Comparison of ENCODE assay signal across 13 mouse cellular contexts in genomic region chr5:3500957-3501563, GRCm38 (mm10). TPM values are rescaled to one million over a fixed set of nuclear protein-coding genes. Genes with fewer than 3 reads are reported as not detected.
A peak's percentile ranks its signal among the peaks of the same experiment; 100 is the strongest.
DNase-seq lines count a peak whose midpoint lies in the region; ATAC-seq and TF ChIP-seq lines count a peak whose summit lies in the region.
"Had no signal": no experiment of that assay in that cellular context is flagged by ENCODE, and none has a peak within 500 bp of the region (broad histone marks: within the 10 kb centered on the region; RNA-seq: fewer than 3 reads in every experiment).

No protein-coding gene starts in this region.

- ATAC-seq in kidney, postnatal 0 days (replicated peaks; ENCODE audit: low FRiP score, low read depth) = no peak; the same call in 1 of the 2 replicates
- no peak for ATAC-seq in liver, embryonic 15.5 days (ENCODE audit: insufficient read depth)
- ATAC-seq: midbrain, embryonic 15.5 days had no signal

- 57% methylated on average over 8 of the region's 8 CpGs for WGBS in kidney, postnatal 0 days
- 40% methylated on average over 8 of the region's 8 CpGs for WGBS in liver, embryonic 15.5 days (ENCODE audit: insufficient replicate concordance)

- no peaks in the 10 kb centered on the region for H3K27me3 ChIP-seq in kidney, postnatal 0 days (ENCODE audit: insufficient read depth, low read length)
- no peaks in the 10 kb centered on the region for H3K27me3 ChIP-seq in liver, embryonic 15.5 days
- H3K27me3 ChIP-seq: embryonic facial prominence, embryonic 13.5 days; forebrain, embryonic 12.5 days; hindbrain, embryonic 13.5 days; limb, embryonic 15.5 days; midbrain, embryonic 15.5 days had no signal

- H3K4me3 ChIP-seq in gastrocnemius, adult 2 months = peak overlapping the region; percentile 50
- no peak overlapping the region for H3K4me3 ChIP-seq in kidney, postnatal 0 days (replicated peaks; ENCODE audit: low read depth, low read length)
- H3K4me3 ChIP-seq in bone marrow macrophage, adult 2 months (ENCODE audit: insufficient read depth, low read length) = peak overlapping the region; percentile 43
- H3K4me3 ChIP-seq in liver, embryonic 15.5 days (replicated peaks) = no peak overlapping the region
- H3K4me3 ChIP-seq: embryonic facial prominence, embryonic 13.5 days; forebrain, embryonic 12.5 days; hindbrain, embryonic 13.5 days; limb, embryonic 15.5 days; midbrain, embryonic 15.5 days had no signal

- H3K27ac ChIP-seq in gastrocnemius, adult 2 months = peak overlapping the region; percentile 76
- peak overlapping the region; percentile 42; the same call in 1 of the 2 replicates for H3K27ac ChIP-seq in kidney, postnatal 0 days
- H3K27ac ChIP-seq in bone marrow macrophage, adult 2 months (ENCODE audit: insufficient read depth, low read depth, low read length) = peak overlapping the region; percentile 81
- peak overlapping the region; percentile 70 for H3K27ac ChIP-seq in liver, embryonic 15.5 days (replicated peaks)
- H3K27ac ChIP-seq: embryonic facial prominence, embryonic 13.5 days; forebrain, embryonic 12.5 days; hindbrain, embryonic 13.5 days; limb, embryonic 15.5 days; midbrain, embryonic 15.5 days had no signal

- no peak for TF ChIP-seq CTCF in gastrocnemius, adult 2 months (IDR thresholded peaks at IDR 0.05)
- TF ChIP-seq CTCF in kidney, postnatal 0 days (IDR thresholded peaks at IDR 0.05; ENCODE audit: low read depth) = no peak
- TF ChIP-seq CTCF in bone marrow macrophage, adult 2 months (IDR thresholded peaks at IDR 0.05; ENCODE audit: low read depth, low read length) = no peak

- no peak for TF ChIP-seq POLR2A in bone marrow macrophage, adult 2 months (IDR thresholded peaks at IDR 0.05; ENCODE audit: borderline replicate concordance, low read depth, low read length)

- intact Hi-C loops in gastrocnemius, adult 2 months (cut with DNase I) = no loop called here

- no peaks in the 10 kb centered on the region for H3K36me3 ChIP-seq in kidney, postnatal 0 days (ENCODE audit: insufficient read depth, low read length)
- 0 out of 2 replicates have a peak, but pooled peaks cover 3% of the 10 kb centered on the region for H3K36me3 ChIP-seq in liver, embryonic 15.5 days (replicated peaks)
- H3K36me3 ChIP-seq: embryonic facial prominence, embryonic 13.5 days; forebrain, embryonic 12.5 days; hindbrain, embryonic 13.5 days; limb, embryonic 15.5 days; midbrain, embryonic 15.5 days had no signal

- H3K9ac ChIP-seq in kidney, postnatal 0 days (ENCODE audit: low read depth, low read length) = 0 out of 2 replicates have a peak overlapping the region, but pooled peaks have one; percentile 27
- H3K9ac ChIP-seq in liver, embryonic 15.5 days = no peak overlapping the region
- H3K9ac ChIP-seq: embryonic facial prominence, embryonic 13.5 days; forebrain, embryonic 12.5 days; hindbrain, embryonic 13.5 days; limb, embryonic 15.5 days; midbrain, embryonic 15.5 days had no signal

- H3K4me1 ChIP-seq in kidney, postnatal 0 days (replicated peaks; ENCODE audit: insufficient read depth, low read length) = peaks cover 11% of the 10 kb centered on the region
- H3K4me1 ChIP-seq in bone marrow macrophage, adult 2 months (ENCODE audit: control insufficient read depth, insufficient read depth, low read length) = peaks cover 67% of the 10 kb centered on the region
- peaks cover 55% of the 10 kb centered on the region for H3K4me1 ChIP-seq in liver, embryonic 15.5 days (replicated peaks)
- H3K4me1 ChIP-seq: midbrain, embryonic 15.5 days had no signal

- H3K4me2 ChIP-seq in kidney, postnatal 0 days (ENCODE audit: low read length) = peak overlapping the region; percentile 3; the same call in 1 of the 2 replicates
- peak overlapping the region; percentile 42 for H3K4me2 ChIP-seq in liver, embryonic 15.5 days
- H3K4me2 ChIP-seq: embryonic facial prominence, embryonic 13.5 days; forebrain, embryonic 12.5 days; hindbrain, embryonic 13.5 days; limb, embryonic 15.5 days; midbrain, embryonic 15.5 days had no signal

- no peaks in the 10 kb centered on the region for H3K9me3 ChIP-seq in kidney, postnatal 0 days (replicated peaks; ENCODE audit: low read length)
- no peaks in the 10 kb centered on the region for H3K9me3 ChIP-seq in liver, embryonic 15.5 days (replicated peaks)
- H3K9me3 ChIP-seq: embryonic facial prominence, embryonic 13.5 days; forebrain, embryonic 12.5 days; hindbrain, embryonic 13.5 days; limb, embryonic 15.5 days; midbrain, embryonic 15.5 days had no signal

- no peak for DNase-seq in gastrocnemius, adult 2 months
- DNase-seq in gastrocnemius, postnatal 4 days (ENCODE audit: low spot score in 2 of 2) = no peak
- DNase-seq in kidney, postnatal 0 days (ENCODE audit: low spot score) = no peak
- no peak for DNase-seq in kidney, adult 18-20 months
- no peak for DNase-seq in cerebellum, adult 8-10 months
- no peak for DNase-seq in cerebellum, postnatal 25 days

RNA-seq across cellular contexts. Expression of gene Fam133b, which starts 42.6 kb away (rescaled TPM):
- 10 to 100 TPM; 14.5 to 15.7 TPM for total RNA-seq in gastrocnemius, adult 2 months (2021)
- total RNA-seq in gastrocnemius, postnatal 4 days (2021) = 10 to 100 TPM; 26.9 to 33.7 TPM
- 30.6 and 31.0 TPM in 2 replicates for polyA plus RNA-seq in kidney, postnatal 0 days (2015; fragmentation: Nextera tagmentation; extraction: Ambion mirVana)
- 24.3 and 26.0 TPM in 2 replicates for polyA plus RNA-seq in bone marrow macrophage, adult 2 months (2012; ENCODE audit: insufficient read depth, insufficient read length, missing spikeins)
- 8.6 and 9.2 TPM in 2 replicates for polyA plus RNA-seq in liver, embryonic 15.5 days (2015; fragmentation: Nextera tagmentation; extraction: Ambion mirVana)

Comparison
In these comparisons a context has a peak if more than half of its experiments do, and no peak if none do; other contexts are left out.
1. H3K4me3 ChIP-seq: peak in gastrocnemius, adult 2 months (single experiment) and bone marrow macrophage, adult 2 months (single experiment); none in kidney, postnatal 0 days (single experiment) and liver, embryonic 15.5 days (single experiment).
2. Peak in every context shown above with its lines, with median percentiles within 50 percentile points of each other: H3K27ac ChIP-seq.